Mouse (Mus musculus): ENCODE data around the gene Slc39a1. TPM values are rescaled to one million over a fixed set of nuclear protein-coding genes. Genes with fewer than 3 reads are reported as not detected.

Slc39a1 gene
- 10 to 100 TPM; 41.6 to 50.6 TPM for total RNA-seq (2021)
- long read RNA-seq, experiment 1, transcript Slc39a1-201 (4 exons, 2,364 nt): major isoform, 22 of 24 reads
- long read RNA-seq, experiment 1, partial matches to known transcripts: 0 of 24 reads
- long read RNA-seq, experiment 1, other reads (novel, unspliced or antisense): 2 of 24 reads
- long read RNA-seq, experiment 2, transcript Slc39a1-201 (4 exons, 2,364 nt): major isoform, 13 of 17 reads
- long read RNA-seq, experiment 2, partial matches to known transcripts: 1 of 17 reads
- long read RNA-seq, experiment 2, other reads (novel, unspliced or antisense): 3 of 17 reads

- intact Hi-C loops (cut with DNase I): no loop called here
- TF ChIP-seq CTCF (IDR thresholded peaks at IDR 0.05): no peak
- H3K27ac ChIP-seq: peak within 1 kb of the TSS; percentile 99
- DNase-seq: peak; percentile 95
- peak within 1 kb of the TSS; percentile 84 for H3K4me3 ChIP-seq
Measured at GRCm38 (mm10) chr3:90247960-90248745, at the start of gene Slc39a1. TSS of gene Slc39a1 (plus strand) at chr3:90248172.

- no peak for TF ChIP-seq CTCF (IDR thresholded peaks at IDR 0.05)
- intact Hi-C loops (cut with DNase I): no loop called here
- Histone ChIP-seq H3K27ac (no peak overlapping the region), H3K4me3 (no peak overlapping the region)
- no peak for DNase-seq
Measured at GRCm38 (mm10) chr3:90202884-90203283, 45.1 kb upstream of the Slc39a1 start.

GRCm38 (mm10) chr3:90203619-90204018, 44.4 kb upstream of the Slc39a1 start:
- H3K4me3 ChIP-seq: no peak overlapping the region
- H3K27ac ChIP-seq: no peak overlapping the region
- no peak for TF ChIP-seq CTCF (IDR thresholded peaks at IDR 0.05)
- intact Hi-C loops (cut with DNase I): no loop called here
- no peak for DNase-seq

GRCm38 (mm10) chr3:90204582-90204981, 43.4 kb upstream of the Slc39a1 start:
- intact Hi-C loops (cut with DNase I): no loop called here
- no peak for TF ChIP-seq CTCF (IDR thresholded peaks at IDR 0.05)
- Histone ChIP-seq H3K27ac (no peak overlapping the region), H3K4me3 (no peak overlapping the region)
- no peak for DNase-seq

- intact Hi-C loops (cut with DNase I): no loop called here
- H3K4me3 ChIP-seq: no peak overlapping the region
- no peak for TF ChIP-seq CTCF (IDR thresholded peaks at IDR 0.05)
- no peak overlapping the region for H3K27ac ChIP-seq
- no peak for DNase-seq
Measured at GRCm38 (mm10) chr3:90208662-90209061, 39.3 kb upstream of the Slc39a1 start.

GRCm38 (mm10) chr3:90209908-90210566, 37.9 kb upstream of the Slc39a1 start:
- H3K27ac ChIP-seq: no peak overlapping the region
- no peak overlapping the region for H3K4me3 ChIP-seq
- no peak for TF ChIP-seq CTCF (IDR thresholded peaks at IDR 0.05)
- intact Hi-C loops (cut with DNase I): loop anchor here (10.0 kb wide), 2 partner anchors 55 to 265 kb away; partner anchors contain the start of genes Dennd4b and Ilf2
- no peak for DNase-seq

GRCm38 (mm10) chr3:90211475-90212398, 36.2 kb upstream of the Slc39a1 start:
- peak overlapping the region; percentile 9; the same call in 1 of the 2 replicates for H3K27ac ChIP-seq
- intact Hi-C loops (cut with DNase I): loop anchor here (10.0 kb wide), 2 partner anchors 53 to 263 kb away; partner anchors contain the start of genes Dennd4b and Ilf2
- peak overlapping the region; percentile 98 for H3K4me3 ChIP-seq
- no peak for DNase-seq
- no peak for TF ChIP-seq CTCF (IDR thresholded peaks at IDR 0.05)

GRCm38 (mm10) chr3:90212723-90213122, 35.2 kb upstream of the Slc39a1 start:
- peak overlapping the region; percentile 98 for H3K4me3 ChIP-seq
- intact Hi-C loops (cut with DNase I): loop anchor here (10.0 kb wide), 2 partner anchors 52 to 262 kb away; partner anchors contain the start of genes Dennd4b and Ilf2
- H3K27ac ChIP-seq: peak overlapping the region; percentile 98
- TF ChIP-seq CTCF (IDR thresholded peaks at IDR 0.05): no peak
- no peak for DNase-seq

GRCm38 (mm10) chr3:90213377-90213866, 34.5 kb upstream of the Slc39a1 start, which contains the start of the genes Rps27 and Rab13:
TSS of gene Rps27 (minus strand) at chr3:90213651.
TSS of gene Rab13 (plus strand) at chr3:90213695.
- H3K27ac ChIP-seq: peak within 1 kb of the TSS; percentile 98
- peak; percentile 88 for DNase-seq
- intact Hi-C loops (cut with DNase I): loop anchor here (10.0 kb wide), 2 partner anchors 51 to 261 kb away; partner anchors contain the start of genes Dennd4b and Ilf2
- TF ChIP-seq CTCF (IDR thresholded peaks at IDR 0.05): no peak
- H3K4me3 ChIP-seq: peak within 1 kb of the TSS; percentile 98

- peak; percentile 32 for DNase-seq
- Histone ChIP-seq H3K4me3 (peak overlapping the region; percentile 98), H3K27ac (peak overlapping the region; percentile 98)
- no peak for TF ChIP-seq CTCF (IDR thresholded peaks at IDR 0.05)
- intact Hi-C loops (cut with DNase I): loop anchor here (10.0 kb wide), 2 partner anchors 51 to 261 kb away; partner anchors contain the start of genes Dennd4b and Ilf2
Measured at GRCm38 (mm10) chr3:90213956-90214684, 33.9 kb upstream of the Slc39a1 start.

All from gastrocnemius, adult 2 months (tissue).